Mouse (Mus musculus) WW6 (cell line): Measurements from ENCODE around the gene Intu.

ENCODE experiments used
- DNase-seq: peaks from one replicate; pipeline ENCODE4 v3.0.0-alpha.2; 2013; ENCODE audit warnings: low read depth, low spot score

Gene Intu

DNA sequence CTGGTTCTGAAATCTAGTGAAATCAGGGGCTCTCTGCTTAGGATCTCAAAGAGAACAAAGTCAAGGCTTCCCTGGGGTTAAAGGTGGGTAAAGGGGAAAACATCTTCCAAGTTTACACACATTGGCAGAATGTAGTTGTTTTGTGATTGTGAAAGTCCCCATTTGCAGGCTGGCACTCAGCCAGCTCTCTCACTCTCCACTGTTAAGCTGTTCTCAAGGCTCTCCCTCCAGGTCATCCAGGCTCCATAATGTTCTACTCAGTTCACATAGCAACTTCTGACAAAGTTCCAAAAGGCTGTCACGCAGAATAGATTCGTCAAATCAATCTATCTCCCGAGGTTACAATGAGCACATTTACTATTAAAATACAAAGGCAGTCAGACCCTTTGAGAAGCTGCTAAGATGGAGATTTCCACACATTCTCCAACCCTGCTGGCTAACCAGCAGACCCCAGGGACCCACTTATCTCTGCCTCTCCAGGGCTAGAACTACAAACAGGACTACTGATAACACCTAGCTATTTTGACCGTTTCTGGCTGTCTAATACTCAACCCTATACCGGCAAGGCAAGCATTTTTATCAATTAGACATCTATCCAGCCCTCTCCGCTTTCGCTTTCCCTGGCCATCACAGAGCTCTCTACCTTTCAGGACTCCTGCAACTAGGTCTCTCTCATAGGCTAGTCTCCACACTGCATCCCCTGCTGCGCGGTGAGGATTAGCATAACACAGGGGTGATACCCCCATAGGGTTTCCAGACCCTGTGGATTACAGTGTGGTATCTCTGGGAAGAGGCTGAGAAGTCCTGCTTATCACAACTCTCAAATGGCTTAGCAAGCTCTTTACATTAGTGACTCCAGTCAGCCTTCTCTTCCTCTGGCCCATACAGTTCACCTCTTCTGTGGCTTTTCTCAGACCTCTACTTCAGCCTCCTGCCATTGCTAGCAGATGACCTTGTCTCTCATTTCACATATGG, 2.8 kb upstream of the Intu start:
- no peak for DNase-seq

DNA sequence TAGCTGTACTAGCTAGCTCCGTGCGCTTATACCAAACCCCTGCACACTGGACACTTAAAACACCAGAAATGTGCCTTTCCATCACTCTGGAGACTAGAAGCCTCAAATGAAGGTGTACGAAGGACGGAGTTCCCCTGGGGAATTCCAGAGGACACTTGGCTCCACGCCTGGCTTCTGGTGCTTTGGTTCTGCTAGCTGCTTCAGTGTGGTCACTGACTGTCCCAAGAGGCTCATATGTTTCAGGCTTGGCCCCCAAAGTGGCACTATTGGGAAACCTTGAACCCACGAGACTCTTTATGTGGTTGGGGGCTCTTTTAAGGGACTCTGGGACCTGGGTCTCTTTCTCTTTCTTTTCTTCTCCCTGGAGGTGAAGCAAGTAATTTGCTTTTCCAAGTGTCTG, 2.1 kb upstream of the Intu start:
- DNase-seq = no peak

DNA sequence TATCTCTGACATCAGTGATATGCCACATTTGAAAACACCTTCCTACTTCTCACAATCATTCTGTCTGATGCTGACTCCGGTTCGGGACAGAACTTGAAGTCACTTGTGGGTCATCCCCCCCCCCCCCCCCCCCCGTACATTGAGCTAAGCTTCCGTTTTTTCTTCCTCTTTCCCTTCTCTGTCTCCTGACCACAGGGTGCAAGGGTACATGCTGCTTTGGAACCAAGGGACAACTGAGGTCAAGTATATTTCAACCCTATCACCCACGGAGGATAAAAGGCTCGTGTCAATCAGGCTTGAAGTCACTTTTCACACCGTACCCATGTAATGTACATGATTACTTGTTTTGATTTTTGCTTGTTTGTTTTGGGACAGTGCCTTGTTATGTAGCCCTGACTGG, 241 bp upstream of the Intu start:
- DNase-seq = no peak

DNA sequence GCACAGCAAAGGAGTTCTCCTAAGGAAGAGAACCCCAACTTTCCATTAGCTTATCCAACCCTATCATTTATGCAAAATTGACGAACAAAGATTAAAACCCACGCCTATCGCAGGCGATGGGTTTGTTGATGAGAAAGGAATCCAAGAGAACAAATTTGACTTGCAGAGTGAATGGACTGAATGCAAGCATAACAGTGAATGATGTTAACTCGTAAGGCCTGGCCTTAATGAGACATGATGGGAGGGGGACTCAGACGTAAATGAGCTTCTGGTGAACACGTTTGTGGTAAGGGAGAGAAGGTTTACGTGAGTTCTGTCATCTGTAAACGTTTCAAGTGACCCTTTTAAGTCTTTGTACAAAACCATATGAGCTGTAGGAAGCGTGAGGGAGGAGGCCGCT, 1.2 kb downstream of the Intu start:
- no peak for DNase-seq

DNA sequence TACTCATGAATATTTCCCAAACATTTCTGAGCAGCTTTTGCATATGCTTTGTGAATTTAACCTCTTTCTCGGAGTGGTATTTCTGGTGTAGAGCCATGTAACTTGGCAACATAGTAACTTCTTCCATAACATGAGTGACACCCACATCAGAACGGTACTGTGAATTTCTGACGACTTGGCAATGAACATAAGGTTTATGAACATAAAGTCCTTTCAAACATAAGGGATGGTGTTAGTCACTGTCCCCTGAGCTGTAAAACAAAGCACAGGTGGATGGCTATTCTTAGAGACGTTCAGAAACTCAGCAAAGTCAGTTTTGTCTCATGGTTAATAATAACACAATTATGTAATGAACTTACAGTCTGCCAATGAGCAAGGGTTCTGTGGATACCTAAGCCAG, 3.1 kb downstream of the Intu start:
- no peak for DNase-seq

DNA sequence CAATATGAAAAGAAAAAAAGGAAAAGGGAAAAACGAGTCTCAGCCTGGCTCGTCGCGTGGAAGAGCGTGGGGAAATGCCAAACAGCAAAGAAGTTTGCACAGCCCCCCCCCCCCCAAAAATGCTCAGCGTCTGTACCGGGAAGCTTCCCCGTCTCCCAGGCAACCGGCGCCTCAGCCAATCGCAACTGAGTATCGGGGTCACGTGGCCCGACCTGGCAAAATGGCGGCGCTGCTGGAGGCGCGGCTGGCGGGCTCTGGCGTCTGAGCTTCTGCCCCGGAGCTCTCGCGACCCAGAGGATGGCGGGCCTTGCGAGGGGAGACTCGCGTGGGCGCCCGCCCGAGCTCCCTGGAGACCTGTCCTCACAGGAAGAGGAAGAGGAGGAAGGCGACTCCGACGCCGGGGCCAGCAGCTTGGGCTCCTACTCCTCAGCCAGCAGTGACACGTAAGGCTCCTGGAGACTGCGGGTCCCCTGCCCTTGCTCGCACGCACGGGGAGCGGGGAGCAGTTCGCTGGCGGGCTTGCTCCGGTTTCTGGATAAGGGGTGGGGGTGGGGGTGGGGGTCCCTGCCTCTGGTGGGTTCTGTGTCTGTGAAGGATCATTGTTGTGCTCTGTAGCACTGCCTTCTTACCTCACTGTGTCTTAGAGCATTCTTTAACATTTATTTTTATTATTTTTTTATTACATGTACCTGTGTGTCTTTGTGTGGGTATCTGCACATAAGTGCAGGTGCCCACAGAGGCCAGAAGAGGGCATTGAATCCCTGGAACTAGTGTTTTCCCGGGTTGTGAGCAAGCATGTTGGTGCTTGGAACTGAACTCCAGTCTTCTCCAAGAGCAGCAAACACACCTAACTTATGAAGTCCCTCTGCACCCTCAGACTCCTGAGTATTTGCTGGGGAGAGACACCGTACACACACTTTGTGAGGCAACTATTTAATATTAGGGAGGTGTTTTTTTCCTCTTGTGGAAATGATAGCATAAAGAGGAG, 9.8 kb downstream of the Intu start:
- peak; percentile 38 for DNase-seq

DNA sequence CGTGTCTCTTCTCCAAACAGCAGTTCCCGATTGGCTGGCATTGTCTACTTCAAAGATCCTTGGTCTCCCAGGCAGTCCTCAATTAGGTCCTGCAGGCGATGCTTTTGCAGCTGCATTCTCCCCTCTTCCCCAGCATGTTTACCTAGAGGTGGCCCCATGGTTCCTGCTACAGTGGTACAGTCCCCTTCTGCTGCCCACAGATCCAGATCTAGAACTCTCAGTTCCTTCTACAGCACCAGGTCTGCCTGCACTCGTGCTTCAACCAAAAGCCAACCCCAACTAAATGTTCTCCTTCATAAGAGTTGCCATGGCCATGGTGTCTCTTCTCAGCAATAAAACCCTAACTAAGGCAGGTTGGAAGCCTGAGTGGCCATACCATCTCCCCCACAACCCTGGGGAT, 15.5 kb downstream of the Intu start:
- no peak for DNase-seq

DNA sequence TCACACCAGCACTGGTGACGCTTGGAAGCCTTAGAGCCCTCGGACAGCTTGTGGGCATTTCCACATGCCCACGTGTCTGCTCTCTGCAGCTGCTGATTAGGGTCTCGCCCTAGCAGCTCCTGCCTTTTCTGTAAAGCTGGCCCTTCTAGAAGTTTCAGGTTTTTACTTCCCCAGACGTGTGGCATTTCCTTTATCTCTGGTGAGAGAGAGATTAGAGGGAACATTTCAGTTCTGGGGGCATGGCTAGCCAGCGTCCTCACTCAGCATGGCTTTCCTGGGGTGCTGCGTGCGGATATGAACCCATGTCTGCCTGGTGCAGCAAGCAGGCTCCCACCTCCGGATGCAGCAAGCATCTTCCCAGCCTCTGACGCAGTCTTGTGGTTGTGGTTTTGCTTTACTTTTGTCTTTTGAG, 121.9 kb downstream of the Intu start:
- DNase-seq = no peak

DNA sequence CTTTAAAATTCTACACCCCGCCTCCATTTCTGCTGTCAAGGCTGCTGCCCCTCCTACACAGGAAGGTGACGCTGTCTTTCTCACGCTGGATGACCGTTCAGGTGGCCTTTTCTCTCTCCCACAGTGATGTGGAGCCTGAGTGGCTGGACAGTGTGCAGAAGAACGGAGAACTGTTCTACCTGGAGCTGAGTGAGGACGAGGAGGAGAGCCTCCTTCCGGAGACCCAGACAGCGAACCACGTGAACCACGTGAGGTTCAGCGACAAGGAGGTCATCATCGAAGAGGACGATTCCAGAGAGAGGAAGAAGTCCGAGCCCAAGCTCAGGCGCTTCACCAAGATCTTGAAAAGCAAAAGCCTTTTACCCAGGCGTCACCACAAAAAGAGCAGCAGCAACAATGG, 122.5 kb downstream of the Intu start:
- no peak for DNase-seq

DNA sequence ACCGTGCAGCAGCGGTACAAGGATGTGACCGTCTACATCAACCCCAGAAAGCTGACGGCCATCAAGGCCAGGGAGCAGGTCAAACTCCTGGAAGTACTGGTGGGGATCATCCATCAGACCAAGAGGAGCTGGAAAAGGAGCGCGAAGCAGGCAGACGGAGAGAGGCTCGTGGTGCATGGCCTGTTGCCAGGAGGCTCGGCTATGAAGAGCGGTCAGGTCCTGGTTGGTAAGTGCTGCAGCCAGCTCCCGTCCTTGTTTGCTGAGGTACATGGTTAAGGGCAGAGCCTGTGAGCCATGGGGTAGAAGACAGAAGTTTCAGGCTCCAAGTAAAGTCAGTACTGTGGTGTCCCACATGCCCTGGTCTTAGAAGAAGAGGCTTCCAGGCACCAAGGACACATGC, 122.9 kb downstream of the Intu start:
- DNase-seq = no peak

DNA sequence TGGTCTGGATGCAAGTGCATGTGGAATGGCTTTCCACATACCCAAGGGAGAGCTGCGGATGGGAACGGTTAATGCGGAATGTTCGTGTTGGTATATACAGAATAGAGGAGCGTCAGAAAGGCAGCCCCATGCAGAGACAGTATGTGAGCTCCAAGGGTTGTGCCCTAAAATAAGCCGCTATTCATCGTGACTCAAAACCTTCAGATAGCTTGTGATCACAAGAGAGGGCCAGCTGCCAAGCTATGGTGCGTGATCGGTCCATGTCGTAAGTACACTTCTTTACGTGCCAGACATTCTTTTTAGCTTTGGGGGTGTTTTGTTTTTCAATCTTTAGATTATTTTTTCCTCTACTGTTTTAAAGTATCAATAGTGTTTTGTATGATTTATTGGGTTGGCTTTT, 124.5 kb downstream of the Intu start:
- DNase-seq = no peak

DNA sequence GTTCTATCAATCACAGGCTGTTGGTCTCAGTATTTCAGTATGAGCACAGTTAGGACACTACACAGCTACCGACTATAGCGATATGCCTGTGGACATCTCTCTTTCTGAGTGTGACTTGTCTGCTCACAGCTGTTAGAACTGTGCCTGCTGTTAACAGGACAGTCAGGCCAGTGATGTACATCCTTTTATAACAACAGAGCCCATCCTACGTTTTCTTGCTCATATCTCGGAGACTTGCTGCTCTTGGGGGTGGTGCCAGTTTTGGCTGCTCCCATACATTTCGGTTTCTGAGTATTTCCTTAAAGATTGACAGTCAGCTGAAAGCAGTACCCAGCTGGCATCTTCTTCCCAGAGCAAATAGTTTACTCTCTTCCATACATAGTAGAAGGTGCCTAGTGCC, 125.3 kb downstream of the Intu start:
- no peak for DNase-seq

DNA sequence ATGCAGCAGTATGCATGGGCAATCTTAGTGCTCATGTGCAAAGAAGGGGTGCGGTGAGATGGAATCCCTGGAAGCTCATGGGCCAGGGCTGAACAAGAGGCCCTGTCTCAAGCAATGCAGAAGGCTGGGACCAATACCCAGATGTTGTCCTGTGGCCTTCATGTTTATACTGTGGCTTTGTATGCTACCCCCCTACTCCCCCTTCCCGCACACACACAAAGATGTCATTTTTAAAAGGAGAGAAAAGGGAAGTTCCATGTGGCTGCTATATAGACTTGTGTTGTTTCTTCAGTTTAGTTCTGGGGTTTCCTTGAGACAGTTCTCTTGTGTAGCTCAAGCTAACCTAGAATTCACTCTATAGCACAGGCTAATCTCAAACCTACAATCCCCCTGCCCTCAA, 129.1 kb downstream of the Intu start:
- no peak for DNase-seq

DNA sequence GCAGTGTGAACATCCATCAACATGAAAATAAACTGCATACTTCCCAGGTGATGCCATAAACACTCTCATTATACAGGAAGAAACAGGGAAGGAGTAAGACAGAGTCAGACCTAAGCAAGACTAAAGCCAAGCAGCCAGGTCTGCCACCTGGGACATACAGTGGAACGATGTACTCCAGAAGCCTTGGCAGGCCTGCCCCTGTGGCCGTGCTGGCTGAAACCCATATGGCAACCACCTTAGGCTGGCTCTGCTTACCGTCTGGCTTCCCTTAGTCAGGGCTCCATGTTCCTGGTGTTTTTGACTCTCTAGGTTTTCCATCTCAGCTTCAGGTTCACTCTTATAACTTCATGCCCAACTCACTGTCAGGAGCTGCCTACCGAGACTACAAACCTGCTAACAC, 135.0 kb downstream of the Intu start:
- no peak for DNase-seq

DNA sequence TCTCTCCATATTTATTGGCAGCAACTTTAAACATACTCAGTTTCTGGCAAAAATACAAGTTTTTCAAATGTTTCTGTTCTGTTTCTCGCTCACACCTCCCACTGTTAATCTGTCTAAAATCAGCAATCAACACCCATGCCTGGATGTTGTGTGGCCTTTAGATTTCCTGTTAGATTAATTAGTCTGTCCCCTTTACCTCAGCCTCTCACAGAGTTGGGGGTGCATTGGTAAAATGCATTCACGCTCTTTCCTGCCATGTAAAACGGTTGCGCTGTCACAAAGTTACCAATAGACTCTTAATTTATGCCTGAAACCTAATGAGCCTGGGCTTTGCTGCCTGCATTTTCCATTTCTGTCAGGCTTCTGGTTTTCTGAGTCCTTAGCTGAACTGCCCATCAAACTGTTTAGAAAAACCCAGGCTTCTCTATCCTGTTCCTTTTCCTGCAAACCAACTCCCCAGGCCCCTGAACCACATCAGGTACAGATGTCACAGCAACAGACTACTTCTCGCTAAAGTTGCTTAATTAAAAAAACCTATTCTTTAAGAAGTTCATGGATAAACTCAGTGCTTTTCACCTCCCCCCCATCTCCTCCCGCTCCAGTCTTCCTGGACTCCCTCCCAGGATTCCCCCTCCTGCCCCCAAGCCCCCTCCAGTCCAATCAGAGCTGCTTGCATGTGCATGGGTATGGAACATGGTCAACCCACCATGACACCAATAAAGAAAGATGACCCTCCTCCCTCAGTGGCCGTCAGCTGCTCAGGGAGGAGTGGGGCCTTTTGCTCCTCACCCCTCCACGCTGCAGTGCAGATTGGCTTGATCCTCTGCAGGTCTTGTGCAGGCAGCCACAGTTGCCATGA, 136.0 kb downstream of the Intu start:
- no peak for DNase-seq

DNA sequence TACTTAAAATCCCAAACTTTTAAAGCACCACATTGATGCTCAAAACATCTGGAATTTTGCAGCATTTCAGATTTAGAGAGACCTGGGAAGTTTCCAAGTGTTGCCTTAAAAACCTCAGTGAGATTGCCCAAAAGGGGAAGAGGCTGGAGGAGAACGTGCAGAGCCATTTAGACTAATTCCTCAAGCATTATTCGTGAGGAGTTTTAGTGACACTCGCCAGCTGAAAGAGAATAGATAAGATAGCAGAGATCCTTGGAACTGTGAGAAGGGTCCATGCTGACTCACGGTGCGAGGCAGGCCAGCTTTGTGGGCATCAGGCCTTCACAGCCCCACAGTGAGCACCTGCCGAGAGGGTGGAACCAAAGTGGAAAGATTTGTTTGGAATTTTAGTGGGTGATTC, 137.8 kb downstream of the Intu start:
- no peak for DNase-seq

DNA sequence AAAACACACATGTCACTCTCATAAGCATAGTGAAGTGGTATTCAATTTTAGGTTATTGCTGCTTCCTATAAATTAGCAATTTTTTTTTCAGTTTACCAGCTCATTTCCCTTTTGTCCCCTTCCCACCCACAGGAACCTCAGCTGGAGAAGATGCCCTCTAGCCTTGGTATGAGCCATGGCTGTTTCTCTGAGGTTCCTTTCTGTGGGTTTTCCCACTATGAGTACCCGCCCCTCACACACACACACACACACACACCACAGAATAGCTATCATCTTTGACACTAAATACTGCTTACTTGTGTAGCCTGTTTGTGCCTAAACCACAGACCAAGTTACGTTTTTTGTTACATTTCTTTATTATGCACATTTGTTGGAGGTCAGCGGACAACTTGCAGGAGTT, 138.3 kb downstream of the Intu start:
- DNase-seq = no peak

DNA sequence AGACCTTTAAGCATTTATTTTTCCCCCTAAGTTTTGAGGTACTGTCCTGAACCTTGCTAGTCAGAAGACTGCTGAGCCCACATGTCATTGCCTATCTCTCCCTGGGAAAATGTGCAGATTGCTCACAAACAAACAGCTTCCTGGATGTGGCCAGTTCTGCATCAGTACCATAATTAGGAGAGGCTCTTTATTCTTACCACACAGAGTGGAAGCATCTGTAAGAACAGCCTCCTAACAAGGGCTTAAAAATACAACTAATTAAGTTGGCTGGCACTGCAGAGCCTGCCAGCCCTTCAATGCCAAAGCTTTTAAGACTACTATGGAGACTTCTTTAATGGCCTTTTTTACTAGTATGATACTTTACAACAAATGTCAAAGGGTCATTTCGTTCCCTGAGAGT, 142.4 kb downstream of the Intu start:
- DNase-seq = no peak

DNA sequence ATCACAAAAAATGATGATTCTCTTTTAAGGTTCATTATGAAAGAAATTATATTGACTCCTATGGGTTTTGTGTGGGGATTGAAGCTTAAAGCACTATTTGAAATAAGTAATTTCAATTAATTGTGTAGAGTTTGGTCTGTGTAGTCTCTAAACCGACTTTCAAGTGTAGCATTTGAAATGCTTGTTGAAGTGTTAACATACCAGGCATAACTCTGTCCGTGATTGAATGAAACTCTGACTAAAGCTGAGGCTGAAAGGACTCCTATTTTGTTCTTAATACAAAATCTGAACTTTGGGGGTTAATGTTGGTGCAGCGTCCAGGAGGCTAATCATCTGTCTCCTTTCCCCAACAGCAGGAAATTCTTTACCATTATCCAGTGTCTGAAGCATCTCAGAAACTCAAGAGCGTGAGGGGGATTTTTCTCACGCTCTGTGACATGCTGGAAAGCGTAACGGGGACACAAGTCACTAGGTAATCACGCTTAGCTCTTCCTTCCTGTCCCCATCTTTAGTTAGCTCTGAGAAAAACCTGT, 143.9 kb downstream of the Intu start:
- no peak for DNase-seq

DNA sequence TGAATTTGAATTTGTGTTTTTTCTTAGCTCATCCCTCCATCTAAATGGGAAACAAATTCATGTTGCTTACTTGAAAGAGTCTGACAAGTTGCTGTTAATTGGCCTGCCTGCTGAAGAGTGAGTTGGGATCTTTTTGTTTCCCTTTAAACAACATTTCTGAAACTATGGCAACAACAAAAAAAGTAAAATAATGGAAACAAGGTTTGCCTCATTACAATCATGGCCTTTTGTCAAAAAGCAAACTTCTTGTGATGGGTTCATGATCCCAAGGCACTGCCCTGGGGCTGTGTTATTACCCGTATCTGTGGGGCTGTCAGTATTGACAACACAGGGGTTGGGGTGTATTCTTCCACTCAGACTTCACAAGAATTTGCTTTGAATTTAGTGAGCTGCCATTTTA, 147.8 kb downstream of the Intu start:
- no peak for DNase-seq

DNA sequence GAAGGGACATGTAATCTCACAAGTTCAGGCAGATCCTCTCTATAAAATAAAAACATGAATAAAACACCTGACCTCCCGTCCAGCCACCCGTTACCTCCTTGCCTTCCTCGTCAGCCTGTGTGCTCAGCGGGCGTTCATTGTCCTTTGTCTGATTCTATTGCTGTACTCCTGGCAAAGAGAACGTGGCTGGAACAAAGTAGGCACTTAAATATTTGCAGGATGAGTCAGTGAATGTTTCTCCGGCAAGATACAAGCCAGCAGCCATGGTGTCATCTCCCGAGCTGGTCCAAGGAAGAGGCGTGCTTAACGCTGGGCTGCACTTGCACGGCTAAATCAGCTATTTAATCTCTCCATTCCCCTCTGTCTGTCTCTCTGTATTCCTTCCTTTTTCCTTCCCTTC, 151.3 kb downstream of the Intu start:
- DNase-seq = no peak
